Mouse (Mus musculus) heart, adult 11 months (tissue): ENCODE data around the gene Mgl2.
"Not testable (repeated sequence)": the region's sequence is repeated elsewhere in the genome, so short reads cannot be mapped to it uniquely, and the experiment has no call there.

Source experiments
- DNase-seq: peaks from one replicate; pipeline ENCODE4 v3.0.0; 2022

Mgl2 gene

GRCm38 (mm10) chr11:70129926-70130379 is at the start of gene Mgl2:
Gene Mgl2, plus strand, starts transcription at chr11:70130329.
- DNase-seq, result peak; percentile 95

GRCm38 (mm10) chr11:70080803-70081590 is 49.1 kb upstream of the Mgl2 start:
- DNase-seq, result no peak

- DNase-seq, result peak; percentile 98
Measured at GRCm38 (mm10) chr11:70084563-70084962, 45.6 kb upstream of the Mgl2 start.

GRCm38 (mm10) chr11:70091986-70092783 is 37.9 kb upstream of the Mgl2 start, which contains the start of gene Asgr2:
Gene Asgr2, plus strand, starts transcription at chr11:70092644.
- DNase-seq, result peak; percentile 97

GRCm38 (mm10) chr11:70097396-70097795 is 32.7 kb upstream of the Mgl2 start:
- peak; percentile 46 for DNase-seq

GRCm38 (mm10) chr11:70099102-70099501 is 31.0 kb upstream of the Mgl2 start:
- peak; percentile 66 for DNase-seq

GRCm38 (mm10) chr11:70099809-70100208 is 30.3 kb upstream of the Mgl2 start:
- peak; percentile 24 for DNase-seq

GRCm38 (mm10) chr11:70103701-70104315 is 26.3 kb upstream of the Mgl2 start:
- DNase-seq, result peak; percentile 85

GRCm38 (mm10) chr11:70107085-70107484 is 23.0 kb upstream of the Mgl2 start:
- DNase-seq, result no peak

- DNase-seq, result peak; percentile 74
Measured at GRCm38 (mm10) chr11:70110146-70110545, 20.0 kb upstream of the Mgl2 start.

GRCm38 (mm10) chr11:70114562-70114961 is 15.6 kb upstream of the Mgl2 start:
- peak; percentile 94 for DNase-seq

GRCm38 (mm10) chr11:70115901-70116300 is 14.2 kb upstream of the Mgl2 start:
- peak; percentile 85 for DNase-seq

GRCm38 (mm10) chr11:70135001-70135400 is 4.9 kb downstream of the Mgl2 start:
- DNase-seq, result peak; percentile 90

- DNase-seq, result peak; percentile 58
Measured at GRCm38 (mm10) chr11:70135925-70136324, 5.8 kb downstream of the Mgl2 start.

GRCm38 (mm10) chr11:70139171-70139570 is 9.0 kb downstream of the Mgl2 start:
- peak; percentile 63 for DNase-seq

GRCm38 (mm10) chr11:70151072-70151471 is 20.9 kb downstream of the Mgl2 start:
- peak; percentile 58 for DNase-seq

GRCm38 (mm10) chr11:70155897-70156296 is 25.8 kb downstream of the Mgl2 start, which contains the start of gene Clec10a:
Gene Clec10a, plus strand, starts transcription at chr11:70156197.
- DNase-seq, result not testable (repeated sequence)

GRCm38 (mm10) chr11:70162336-70162735 is 32.2 kb downstream of the Mgl2 start:
- DNase-seq, result peak; percentile 36

GRCm38 (mm10) chr11:70165972-70166921 is 36.1 kb downstream of the Mgl2 start:
- peak; percentile 98 for DNase-seq

- peak; percentile 70 for DNase-seq
Measured at GRCm38 (mm10) chr11:70168136-70168535, 38.0 kb downstream of the Mgl2 start.

- peak; percentile 56 for DNase-seq
Measured at GRCm38 (mm10) chr11:70169471-70169870, 39.3 kb downstream of the Mgl2 start.

- DNase-seq, result peak; percentile 65
Measured at GRCm38 (mm10) chr11:70170291-70170690, 40.2 kb downstream of the Mgl2 start.
